Mouse (Mus musculus) heart, adult 10 weeks (tissue): ENCODE measurements around the gene Pot1a. TPM values are rescaled to one million over a fixed set of nuclear protein-coding genes. Genes with fewer than 3 reads are reported as not detected.

Experiments
- polyA plus RNA-seq: library from polyadenylated mRNA; stranded (reverse); fragments of 350-450 nt; fragmentation: Illumina TruSeq; extraction: RNeasy Lipid Tissue Mini Kit (QIAGEN cat#74804); gene quantifications from one replicate; pipeline ENCODE4 v1.2.3, GENCODE M21; 2014; ENCODE audit warnings: low read depth, low replicate concordance

The Pot1a gene
- polyA plus RNA-seq = 12.1 TPM

DNA sequence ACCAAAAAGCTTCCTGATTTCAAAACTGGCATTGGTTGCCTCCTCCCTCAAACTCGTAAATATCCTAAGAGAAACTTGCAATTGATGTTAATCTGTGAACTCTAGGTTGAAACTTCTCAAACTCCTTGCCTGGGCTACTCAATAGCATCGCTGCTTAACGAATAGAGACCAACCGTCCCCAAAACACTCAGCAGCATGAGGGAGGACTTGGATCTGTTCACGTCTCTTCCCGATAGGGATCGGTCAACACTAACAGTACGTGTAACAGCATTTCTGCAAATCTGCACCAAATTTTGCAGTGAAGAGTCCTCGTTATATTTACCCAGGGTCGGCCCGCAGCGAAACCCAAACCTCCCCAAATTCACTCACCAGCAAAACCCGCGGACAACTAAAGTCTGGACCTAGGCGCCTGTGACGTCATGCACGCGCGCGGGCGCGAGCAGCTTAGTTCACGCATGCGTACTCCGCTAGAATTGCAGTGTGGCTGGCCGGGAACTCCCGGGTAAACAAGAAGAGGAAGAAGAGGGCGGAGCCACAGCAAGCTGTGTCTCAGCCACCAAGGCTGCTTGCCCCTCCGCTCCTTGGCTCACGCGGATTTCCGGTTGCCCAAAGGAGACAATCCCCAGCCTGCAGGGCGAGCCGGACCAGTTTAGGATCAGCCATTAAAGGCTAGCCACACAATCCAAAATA is at the start of gene Pot1a:
Pot1a (minus strand) TSS at position 441 of the 690 bp plus-strand sequence.

Other genes starting within 250 kb of the Pot1a start
- not detected for gene Gpr37, start 118.5 kb downstream of the Pot1a start, polyA plus RNA-seq